Mouse (Mus musculus) embryonic facial prominence, embryonic 11.5 days (tissue): ENCODE measurements around the gene Itga3. TPM values are rescaled to one million over a fixed set of nuclear protein-coding genes. Genes with fewer than 3 reads are reported as not detected.
A peak's percentile ranks its signal among the peaks of the same experiment; 100 is the strongest.

Experiments
- ATAC-seq: fragments of 200-750 bp; cut with Nextera tagmentation; replicated peaks from 2 replicates; pipeline ENCODE4 v1.8.0; 2017; ENCODE audit warnings: low read depth; ENCODE audit not compliant: insufficient number of reproducible peaks, low FRiP score, low TSS enrichment
- DNase-seq: peaks from one replicate; pipeline ENCODE4 v3.0.0-alpha.2; 2015; ENCODE audit warnings: low spot score
- H3K27ac ChIP-seq: fragments of 300-500 bp; sonication (generic); replicated peaks from 2 replicates; pipeline ENCODE4 v1.5.1; 2014; ENCODE audit warnings: mild to moderate bottlenecking, low read depth, low read length, control low read depth
- H3K27me3 ChIP-seq: fragments of 300-500 bp; sonication (generic); 2 replicates; pipeline ENCODE4 v1.6.1; 2014; ENCODE audit warnings: mild to moderate bottlenecking, low read length, moderate library complexity, mixed read lengths; ENCODE audit not compliant: control insufficient read depth, insufficient read depth
- H3K36me3 ChIP-seq: fragments of 300-500 bp; sonication (generic); replicated peaks from 2 replicates; pipeline ENCODE4 v1.6.1; 2014; ENCODE audit warnings: low read depth, mild to moderate bottlenecking, low read length, moderate library complexity, mixed read lengths; ENCODE audit not compliant: control insufficient read depth, insufficient read depth
- H3K4me1 ChIP-seq: fragments of 300-500 bp; sonication (generic); 2 replicates; pipeline ENCODE4 v1.6.1; 2014; ENCODE audit warnings: low read length, mixed read lengths; ENCODE audit not compliant: control insufficient read depth, insufficient read depth
- H3K4me2 ChIP-seq: fragments of 300-500 bp; sonication (generic); 2 replicates; pipeline ENCODE4 v1.6.1; 2014; ENCODE audit warnings: low read depth, mild to moderate bottlenecking, control low read depth, low read length, moderate library complexity
- H3K4me3 ChIP-seq: fragments of 300-500 bp; sonication (generic); 2 replicates; pipeline ENCODE4 v1.5.1; 2014; ENCODE audit warnings: low read depth, low read length, control low read depth
- H3K9ac ChIP-seq: fragments of 300-500 bp; sonication (generic); replicated peaks from 2 replicates; pipeline ENCODE4 v1.6.1; 2014; ENCODE audit warnings: mild to moderate bottlenecking, control low read depth, low read length
- H3K9me3 ChIP-seq: fragments of 300-500 bp; sonication (generic); replicated peaks from 2 replicates; pipeline ENCODE4 v1.6.1; 2016; ENCODE audit warnings: mild to moderate bottlenecking, low read length, inconsistent platforms, mixed read lengths; ENCODE audit not compliant: control insufficient read depth
- WGBS: fragments of 180-500 bp; shearing (Covaris S2); extraction: QIAGEN DNeasy Blood & Tissue Kit; methylation state at CpG from one replicate; pipeline ENCODE4 v1.1.7; 2014; 5-methylcytosine and 5-hydroxymethylcytosine counted together
- polyA plus RNA-seq: library from polyadenylated mRNA; unstranded; fragments of >200 nt; fragmentation: Nextera tagmentation; extraction: Ambion mirVana; gene quantifications from 2 replicates; pipeline ENCODE4 v1.2.1, GENCODE M21; 2014

The Itga3 gene
- polyA plus RNA-seq, 1 experiment from 2014 or later = 5.1 TPM

- Histone ChIP-seq H3K4me3 (no peak overlapping the region), H3K36me3 (no peaks in the 10 kb centered on the region), H3K9ac (no peak overlapping the region), H3K4me2 (no peak overlapping the region), H3K27ac (no peak overlapping the region), H3K9me3 (no peaks in the 10 kb centered on the region), H3K27me3 (no peaks in the 10 kb centered on the region), H3K4me1 (peaks cover 5% of the 10 kb centered on the region)
- DNase-seq = no peak
- no peak for ATAC-seq
- 23% methylated on average over 16 of the region's 16 CpGs for WGBS
These were observed 24.6 kb upstream of the Itga3 start for GRCm38 (mm10) chr11:95101071-95101788.

- Histone ChIP-seq H3K36me3 (no peaks in the 10 kb centered on the region), H3K9ac (no peak overlapping the region), H3K27ac (no peak overlapping the region), H3K9me3 (no peaks in the 10 kb centered on the region), H3K27me3 (no peaks in the 10 kb centered on the region), H3K4me2 (no peak overlapping the region), H3K4me3 (no peak overlapping the region), H3K4me1 (peaks cover 2% of the 10 kb centered on the region)
- ATAC-seq (no peak), DNase-seq (peak; percentile 54)
- WGBS = 32% methylated on average over 3 of the region's 3 CpGs
These were observed 23.8 kb upstream of the Itga3 start for GRCm38 (mm10) chr11:95100393-95100792.

- no peaks in the 10 kb centered on the region for H3K36me3 ChIP-seq
- WGBS = 74% methylated on average over 5 of the region's 5 CpGs
- H3K27me3 ChIP-seq = no peaks in the 10 kb centered on the region
- ATAC-seq (no peak), DNase-seq (no peak)
- H3K9me3 ChIP-seq = no peaks in the 10 kb centered on the region
- no peaks in the 10 kb centered on the region for H3K4me1 ChIP-seq
- no peak overlapping the region for H3K4me3 ChIP-seq
- H3K9ac ChIP-seq = no peak overlapping the region
- H3K4me2 ChIP-seq = no peak overlapping the region
- H3K27ac ChIP-seq = no peak overlapping the region
These were observed 21.9 kb upstream of the Itga3 start for GRCm38 (mm10) chr11:95098346-95099095.

GRCm38 (mm10) chr11:95097889-95098288 lies 21.3 kb upstream of the Itga3 start:
- no peak overlapping the region for H3K9ac ChIP-seq
- no peaks in the 10 kb centered on the region for H3K27me3 ChIP-seq
- 56% methylated on average over 6 of the region's 6 CpGs for WGBS
- H3K27ac ChIP-seq = no peak overlapping the region
- H3K4me1 ChIP-seq = no peaks in the 10 kb centered on the region
- H3K4me3 ChIP-seq = no peak overlapping the region
- H3K9me3 ChIP-seq = no peaks in the 10 kb centered on the region
- no peak for ATAC-seq
- no peaks in the 10 kb centered on the region for H3K36me3 ChIP-seq
- no peak overlapping the region for H3K4me2 ChIP-seq
- DNase-seq = no peak

- Histone ChIP-seq H3K4me3 (no peak overlapping the region), H3K4me2 (no peak overlapping the region), H3K4me1 (no peaks in the 10 kb centered on the region), H3K27ac (no peak overlapping the region), H3K9me3 (no peaks in the 10 kb centered on the region), H3K27me3 (no peaks in the 10 kb centered on the region), H3K36me3 (no peaks in the 10 kb centered on the region), H3K9ac (no peak overlapping the region)
- ATAC-seq (no peak), DNase-seq (no peak)
- 55% methylated on average over 4 of the region's 4 CpGs for WGBS
These were observed 20.2 kb upstream of the Itga3 start for GRCm38 (mm10) chr11:95096608-95097373.

- H3K4me3 ChIP-seq = no peak overlapping the region
- no peaks in the 10 kb centered on the region for H3K4me1 ChIP-seq
- H3K36me3 ChIP-seq = no peaks in the 10 kb centered on the region
- ATAC-seq = no peak
- H3K27ac ChIP-seq = no peak overlapping the region
- H3K4me2 ChIP-seq = no peak overlapping the region
- H3K9me3 ChIP-seq = no peaks in the 10 kb centered on the region
- H3K9ac ChIP-seq = no peak overlapping the region
- 86% methylated on average over 10 of the region's 10 CpGs for WGBS
- H3K27me3 ChIP-seq = no peaks in the 10 kb centered on the region
- DNase-seq = no peak
These were observed 19.0 kb upstream of the Itga3 start for GRCm38 (mm10) chr11:95095596-95095995.

GRCm38 (mm10) chr11:95093077-95093476 lies 16.5 kb upstream of the Itga3 start:
- ATAC-seq (no peak), DNase-seq (no peak)
- no peak overlapping the region for H3K27ac ChIP-seq
- no peaks in the 10 kb centered on the region for H3K36me3 ChIP-seq
- no peaks in the 10 kb centered on the region for H3K4me1 ChIP-seq
- no peaks in the 10 kb centered on the region for H3K27me3 ChIP-seq
- no peak overlapping the region for H3K4me3 ChIP-seq
- no peak overlapping the region for H3K4me2 ChIP-seq
- H3K9ac ChIP-seq = no peak overlapping the region
- H3K9me3 ChIP-seq = no peaks in the 10 kb centered on the region
- WGBS = 72% methylated on average over 5 of the region's 5 CpGs
